Mouse (Mus musculus) C2C12 (cell line): ENCODE measurements around the gene Tec.

ENCODE experiments used
- CEBPB ChIP-seq: IDR thresholded peaks from one replicate; pipeline ENCODE4 v1.6.1; 2011; ENCODE audit warnings: low read depth, mild to moderate bottlenecking, control low read depth, moderate library complexity
- CTCF ChIP-seq: IDR thresholded peaks from one replicate; pipeline ENCODE4 v1.5.1; 2011; ENCODE audit not compliant: control insufficient read depth, insufficient read depth, insufficient read length
- USF1 ChIP-seq: IDR thresholded peaks from one replicate; pipeline ENCODE4 v1.6.1; 2011; ENCODE audit warnings: low read depth, mild to moderate bottlenecking, control low read depth, moderate library complexity

DNA sequence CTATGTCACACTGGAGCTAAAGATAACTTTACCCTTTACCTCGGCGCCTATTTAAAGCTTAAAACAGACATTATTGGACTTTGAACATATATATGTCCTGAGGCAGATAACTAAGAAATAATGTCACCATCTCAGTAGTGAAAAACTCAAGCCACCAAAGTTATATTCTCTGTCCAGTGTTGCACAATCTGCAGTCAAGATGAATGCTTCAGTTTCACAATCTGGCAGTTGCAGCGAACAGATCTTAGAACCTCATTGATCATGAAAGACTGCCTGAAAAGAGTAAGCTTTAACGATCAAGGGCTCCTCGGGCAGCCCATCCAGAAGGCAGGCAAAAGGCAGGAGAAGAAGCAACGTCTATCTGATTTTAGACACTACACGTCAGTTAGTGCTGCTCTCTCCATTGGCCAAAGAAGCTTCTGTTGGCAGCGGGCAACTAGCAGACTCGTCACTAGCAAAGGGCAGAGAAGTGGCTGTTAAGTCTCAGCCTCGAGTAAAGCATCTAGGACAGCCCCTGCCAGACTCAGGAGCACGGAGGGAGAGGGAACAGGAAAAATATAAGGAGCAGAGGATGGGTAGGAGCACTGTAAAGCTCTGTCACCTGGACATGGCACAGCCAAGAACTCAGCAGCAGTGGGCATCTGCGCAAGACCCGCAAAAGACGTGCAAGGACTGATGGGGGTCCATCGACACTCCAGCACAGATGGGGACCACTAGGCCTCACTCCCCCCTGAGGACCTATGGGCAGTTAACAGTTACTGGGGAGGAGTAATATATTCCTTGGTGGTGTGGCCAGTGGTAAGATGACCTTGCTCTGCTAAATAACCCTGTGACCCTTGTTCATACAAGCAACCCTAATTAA is 35.1 kb downstream of the Tec start:
- TF ChIP-seq CTCF (no peak), USF1 (no peak), CEBPB (no peak)
